Mouse (Mus musculus): ENCODE data around the gene Cfd. TPM values are rescaled to one million over a fixed set of nuclear protein-coding genes. Genes with fewer than 3 reads are reported as not detected.
A peak's percentile ranks its signal among the peaks of the same experiment; 100 is the strongest.

The Cfd gene
- polyA plus RNA-seq, 1 experiment from 2014 or later, result not detected

- H3K36me3 ChIP-seq (ENCODE audit: control insufficient read depth, insufficient read depth, low read length), result peaks cover 3% of the 10 kb centered on the region; the same call in 1 of the 2 replicates
- WGBS, result 16% methylated on average over 9 of the region's 9 CpGs
- TF ChIP-seq CTCF (IDR thresholded peaks at IDR 0.05; ENCODE audit: low read depth), result no peak
- no peak for ATAC-seq (ENCODE audit: low FRiP score, low TSS enrichment)
- no peak for DNase-seq (ENCODE audit: low spot score)
- H3K9ac ChIP-seq (ENCODE audit: low read length), result peak overlapping the region; percentile 67
- peak overlapping the region; percentile 62 for H3K4me2 ChIP-seq (replicated peaks; ENCODE audit: low read depth)
- H3K9me3 ChIP-seq (ENCODE audit: control insufficient read depth, low read length), result no peaks in the 10 kb centered on the region
- peaks cover 18% of the 10 kb centered on the region for H3K4me1 ChIP-seq (replicated peaks; ENCODE audit: control insufficient read depth, insufficient read depth)
- H3K27me3 ChIP-seq (ENCODE audit: control insufficient read depth, insufficient read depth, low read length), result no peaks in the 10 kb centered on the region
- peak overlapping the region; percentile 99 for H3K27ac ChIP-seq (replicated peaks)
- 0 out of 2 replicates have a peak overlapping the region, but pooled peaks have one; percentile 41 for H3K4me3 ChIP-seq (ENCODE audit: low read depth, low read length)
Observed at GRCm38 (mm10) chr10:79852107-79852789, 38.4 kb upstream of the Cfd start.

GRCm38 (mm10) chr10:79852827-79853226 is 37.8 kb upstream of the Cfd start:
- H3K27me3 ChIP-seq (ENCODE audit: control insufficient read depth, insufficient read depth, low read length), result no peaks in the 10 kb centered on the region
- peaks cover 22% of the 10 kb centered on the region for H3K4me1 ChIP-seq (replicated peaks; ENCODE audit: control insufficient read depth, insufficient read depth)
- H3K27ac ChIP-seq (replicated peaks), result peak overlapping the region; percentile 99
- H3K4me3 ChIP-seq (ENCODE audit: low read depth, low read length), result peak overlapping the region; percentile 41
- no peak for TF ChIP-seq CTCF (IDR thresholded peaks at IDR 0.05; ENCODE audit: low read depth)
- TF ChIP-seq EP300 (optimal IDR thresholded peaks at IDR 0.05), result no peak
- DNase-seq (ENCODE audit: low spot score) (no peak), ATAC-seq (ENCODE audit: low FRiP score, low TSS enrichment) (no peak)
- peak overlapping the region; percentile 62 for H3K4me2 ChIP-seq (replicated peaks; ENCODE audit: low read depth)
- peak overlapping the region; percentile 67 for H3K9ac ChIP-seq (ENCODE audit: low read length)
- 15% methylated on average over 8 of the region's 8 CpGs for WGBS
- H3K36me3 ChIP-seq (ENCODE audit: control insufficient read depth, insufficient read depth, low read length), result peaks cover 4% of the 10 kb centered on the region; the same call in 1 of the 2 replicates
- no peaks in the 10 kb centered on the region for H3K9me3 ChIP-seq (ENCODE audit: control insufficient read depth, low read length)

- TF ChIP-seq CTCF (IDR thresholded peaks at IDR 0.05; ENCODE audit: low read depth), result no peak
- TF ChIP-seq EP300 (optimal IDR thresholded peaks at IDR 0.05), result peak; percentile 62
- Histone ChIP-seq H3K36me3 (ENCODE audit: control insufficient read depth, insufficient read depth, low read length) (peaks cover 4% of the 10 kb centered on the region; the same call in 1 of the 2 replicates), H3K27ac (replicated peaks) (peak overlapping the region; percentile 99), H3K9me3 (ENCODE audit: control insufficient read depth, low read length) (no peaks in the 10 kb centered on the region), H3K4me3 (ENCODE audit: low read depth, low read length) (peak overlapping the region; percentile 41), H3K27me3 (ENCODE audit: control insufficient read depth, insufficient read depth, low read length) (no peaks in the 10 kb centered on the region), H3K9ac (ENCODE audit: low read length) (peak overlapping the region; percentile 67), H3K4me2 (replicated peaks; ENCODE audit: low read depth) (peak overlapping the region; percentile 62), H3K4me1 (replicated peaks; ENCODE audit: control insufficient read depth, insufficient read depth) (peaks cover 28% of the 10 kb centered on the region)
- ATAC-seq (ENCODE audit: low FRiP score, low TSS enrichment) (peak; percentile 53), DNase-seq (ENCODE audit: low spot score) (peak; percentile 97)
- under 1% methylated on average over 15 of the region's 15 CpGs for WGBS
Observed at GRCm38 (mm10) chr10:79853392-79853791, 37.3 kb upstream of the Cfd start.

- peak; percentile 100 for DNase-seq (ENCODE audit: low spot score)
- TF ChIP-seq EP300 (optimal IDR thresholded peaks at IDR 0.05), result no peak
- H3K4me2 ChIP-seq (replicated peaks; ENCODE audit: low read depth), result peak within 1 kb of the TSS; percentile 92
- H3K36me3 ChIP-seq (ENCODE audit: control insufficient read depth, insufficient read depth, low read length), result peaks cover 5% of the 10 kb centered on the region
- peak within 1 kb of the TSS; percentile 94 for H3K4me3 ChIP-seq (ENCODE audit: low read depth, low read length)
- no peaks in the 10 kb centered on the region for H3K27me3 ChIP-seq (ENCODE audit: control insufficient read depth, insufficient read depth, low read length)
- no peaks in the 10 kb centered on the region for H3K9me3 ChIP-seq (ENCODE audit: control insufficient read depth, low read length)
- WGBS, result under 1% methylated on average over 75 of the region's 75 CpGs
- H3K27ac ChIP-seq (replicated peaks), result peak within 1 kb of the TSS; percentile 100
- H3K4me1 ChIP-seq (replicated peaks; ENCODE audit: control insufficient read depth, insufficient read depth), result peaks cover 32% of the 10 kb centered on the region
- peak; percentile 90 for ATAC-seq (ENCODE audit: low FRiP score, low TSS enrichment)
- H3K9ac ChIP-seq (ENCODE audit: low read length), result peak within 1 kb of the TSS; percentile 99
Observed at GRCm38 (mm10) chr10:79853860-79854795, 36.5 kb upstream of the Cfd start, which contains the start of gene Ptbp1. TSS of gene Ptbp1 (plus strand) at chr10:79854427.

- DNase-seq (ENCODE audit: low spot score) (peak; percentile 72), ATAC-seq (ENCODE audit: low FRiP score, low TSS enrichment) (peak; percentile 4)
- peak overlapping the region; percentile 92 for H3K4me2 ChIP-seq (replicated peaks; ENCODE audit: low read depth)
- H3K4me3 ChIP-seq (ENCODE audit: low read depth, low read length), result peak overlapping the region; percentile 94
- TF ChIP-seq EP300 (optimal IDR thresholded peaks at IDR 0.05), result no peak
- TF ChIP-seq CTCF (IDR thresholded peaks at IDR 0.05; ENCODE audit: low read depth), result peak; percentile 27; the same call in 1 of the 2 replicates
- H3K9ac ChIP-seq (ENCODE audit: low read length), result peak overlapping the region; percentile 99
- H3K27ac ChIP-seq (replicated peaks), result peak overlapping the region; percentile 100
- H3K9me3 ChIP-seq (ENCODE audit: control insufficient read depth, low read length), result no peaks in the 10 kb centered on the region
- H3K27me3 ChIP-seq (ENCODE audit: control insufficient read depth, insufficient read depth, low read length), result no peaks in the 10 kb centered on the region
- peaks cover 32% of the 10 kb centered on the region for H3K4me1 ChIP-seq (replicated peaks; ENCODE audit: control insufficient read depth, insufficient read depth)
- peaks cover 13% of the 10 kb centered on the region for H3K36me3 ChIP-seq (ENCODE audit: control insufficient read depth, insufficient read depth, low read length)
- under 1% methylated on average over 74 of the region's 83 CpGs for WGBS
Observed at GRCm38 (mm10) chr10:79854801-79855541, 35.7 kb upstream of the Cfd start.
